Mouse (Mus musculus): Measurements from ENCODE around the gene Gpr3.

DNA sequence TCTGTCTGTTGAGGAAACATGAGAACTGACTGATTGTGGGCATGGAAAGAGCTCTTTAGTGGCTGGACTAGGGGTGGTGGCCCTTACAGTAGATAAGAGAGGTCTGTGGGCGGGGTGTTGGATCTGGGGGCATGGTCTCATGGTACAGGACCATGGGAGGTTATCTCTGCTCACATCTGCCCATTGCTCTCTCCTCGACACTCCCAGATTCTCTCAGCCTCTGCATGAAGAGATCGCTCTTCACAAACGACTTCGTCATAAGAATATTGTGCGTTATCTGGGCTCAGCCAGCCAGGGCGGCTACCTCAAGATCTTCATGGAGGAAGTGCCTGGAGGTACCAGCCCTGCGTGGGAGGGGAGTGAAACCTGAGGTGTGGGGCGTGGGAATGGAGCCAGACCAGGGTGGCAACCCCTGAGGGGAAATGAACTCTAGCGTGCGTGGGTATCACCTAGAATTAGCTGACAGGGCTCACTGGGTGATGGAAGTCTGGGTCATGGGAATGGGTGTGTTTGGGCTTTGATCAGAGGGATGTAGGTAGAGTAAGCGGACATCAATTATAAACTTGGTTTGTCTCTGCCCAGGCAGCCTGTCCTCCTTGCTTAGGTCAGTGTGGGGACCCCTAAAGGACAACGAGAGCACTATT lies 35.6 kb upstream of the Gpr3 start:
- no peak for TF ChIP-seq CTCF (IDR thresholded peaks at IDR 0.05)
- TF ChIP-seq EP300 (IDR thresholded peaks at IDR 0.05), result no peak
